Mouse (Mus musculus) liver, embryonic 16.5 days (tissue): ENCODE results near the gene Kif21a. TPM values are rescaled to one million over a fixed set of nuclear protein-coding genes. Genes with fewer than 3 reads are reported as not detected.

ENCODE experiments used
- ATAC-seq: fragments of 200-750 bp; cut with Nextera tagmentation; 2 replicates; pipeline ENCODE4 v1.8.0; 2017; ENCODE audit warnings: low read depth, mild to moderate bottlenecking, moderate number of reproducible peaks, moderate library complexity
- H3K27ac ChIP-seq: fragments of 300-500 bp; sonication (generic); 2 replicates; pipeline ENCODE4 v1.5.1; 2014; ENCODE audit warnings: mild to moderate bottlenecking, low read length
- H3K27me3 ChIP-seq: fragments of 300-500 bp; sonication (generic); 2 replicates; pipeline ENCODE4 v1.6.1; 2014; ENCODE audit warnings: low read depth, low read length, mixed read lengths; ENCODE audit not compliant: control insufficient read depth, insufficient read depth
- H3K36me3 ChIP-seq: fragments of 300-500 bp; sonication (generic); 2 replicates; pipeline ENCODE4 v1.6.1; 2014; ENCODE audit warnings: mild to moderate bottlenecking; ENCODE audit not compliant: control insufficient read depth, insufficient read depth
- H3K4me1 ChIP-seq: fragments of 300-500 bp; sonication (generic); 2 replicates; pipeline ENCODE4 v1.6.1; 2014; ENCODE audit warnings: low read depth, low read length, mixed read lengths; ENCODE audit not compliant: control insufficient read depth
- H3K4me2 ChIP-seq: fragments of 300-500 bp; sonication (generic); 2 replicates; pipeline ENCODE4 v1.6.1; 2014; ENCODE audit warnings: low read depth, low read length, mixed read lengths
- H3K4me3 ChIP-seq: fragments of 300-500 bp; sonication (generic); 2 replicates; pipeline ENCODE4 v1.5.1; 2014; ENCODE audit warnings: low read depth, mild to moderate bottlenecking, low read length
- H3K9ac ChIP-seq: fragments of 300-500 bp; sonication (generic); 2 replicates; pipeline ENCODE4 v1.6.1; 2014; ENCODE audit warnings: low read depth, low read length
- H3K9me3 ChIP-seq: fragments of 300-500 bp; sonication (generic); replicated peaks from 2 replicates; pipeline ENCODE4 v1.6.1; 2016; ENCODE audit warnings: low read length; ENCODE audit not compliant: control insufficient read depth
- WGBS: fragments of 180-500 bp; shearing (Covaris S2); extraction: QIAGEN DNeasy Blood & Tissue Kit; methylation state at CpG from one replicate; pipeline ENCODE4 v1.1.7; 2014; ENCODE audit not compliant: insufficient replicate concordance; 5-methylcytosine and 5-hydroxymethylcytosine counted together
- polyA plus RNA-seq: library from polyadenylated mRNA; unstranded; fragments of >200 nt; fragmentation: Nextera tagmentation; extraction: Ambion mirVana; gene quantifications from 2 replicates; pipeline ENCODE4 v1.2.1, GENCODE M21; 2015

The Kif21a gene
- polyA plus RNA-seq, 1 experiment from 2014 or later, result 2.1 TPM

DNA sequence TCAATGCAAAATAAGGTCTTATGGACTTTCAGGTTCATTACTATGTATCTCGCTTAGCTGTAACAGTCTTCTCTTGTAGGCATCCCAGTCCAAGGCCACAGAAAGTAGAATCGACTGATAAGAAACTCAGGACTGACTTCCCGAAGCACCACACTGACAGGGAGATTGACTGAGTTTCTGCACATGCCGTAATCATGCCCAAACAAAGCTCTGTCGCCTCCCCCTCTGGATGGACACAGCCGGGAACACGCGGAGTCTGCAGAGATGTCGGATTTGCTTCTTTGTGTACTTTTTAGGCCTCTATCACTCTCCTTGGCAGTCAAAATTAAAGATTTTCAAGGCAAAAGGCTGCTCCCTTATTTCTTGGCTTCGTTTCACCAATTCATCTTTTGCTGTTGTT lies 20.8 kb downstream of the Kif21a start:
- Histone ChIP-seq H3K4me2 (no peak overlapping the region), H3K4me1 (no peaks in the 10 kb centered on the region), H3K36me3 (no peaks in the 10 kb centered on the region), H3K9me3 (no peaks in the 10 kb centered on the region), H3K27me3 (no peaks in the 10 kb centered on the region), H3K9ac (no peak overlapping the region), H3K4me3 (no peak overlapping the region), H3K27ac (no peak overlapping the region)
- WGBS, result 67% methylated on average over 10 of the region's 10 CpGs
- no peak for ATAC-seq

DNA sequence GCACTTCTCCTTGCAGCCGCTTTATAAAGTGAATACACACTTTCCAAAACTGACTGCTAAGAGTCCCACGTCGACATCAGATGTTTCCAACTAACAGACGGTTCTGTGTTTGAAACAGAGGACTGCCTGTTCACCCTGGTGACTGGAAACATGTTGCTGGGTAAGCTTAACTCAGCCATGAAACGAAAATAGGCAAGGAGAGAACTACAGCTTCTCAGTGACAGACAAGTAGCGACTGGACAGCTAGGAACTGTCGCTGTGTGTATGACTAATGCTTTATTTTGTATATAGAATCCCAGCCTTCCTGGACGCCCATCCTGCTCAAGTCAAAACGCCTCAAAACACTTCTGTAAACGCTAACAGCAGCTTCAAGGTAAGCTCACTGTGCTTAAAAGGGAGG lies 21.3 kb downstream of the Kif21a start:
- Histone ChIP-seq H3K27ac (no peak overlapping the region), H3K4me3 (no peak overlapping the region), H3K9me3 (no peaks in the 10 kb centered on the region), H3K9ac (no peak overlapping the region), H3K4me2 (no peak overlapping the region), H3K4me1 (no peaks in the 10 kb centered on the region), H3K36me3 (no peaks in the 10 kb centered on the region), H3K27me3 (no peaks in the 10 kb centered on the region)
- WGBS, result 68% methylated on average over 10 of the region's 10 CpGs
- ATAC-seq, result no peak

DNA sequence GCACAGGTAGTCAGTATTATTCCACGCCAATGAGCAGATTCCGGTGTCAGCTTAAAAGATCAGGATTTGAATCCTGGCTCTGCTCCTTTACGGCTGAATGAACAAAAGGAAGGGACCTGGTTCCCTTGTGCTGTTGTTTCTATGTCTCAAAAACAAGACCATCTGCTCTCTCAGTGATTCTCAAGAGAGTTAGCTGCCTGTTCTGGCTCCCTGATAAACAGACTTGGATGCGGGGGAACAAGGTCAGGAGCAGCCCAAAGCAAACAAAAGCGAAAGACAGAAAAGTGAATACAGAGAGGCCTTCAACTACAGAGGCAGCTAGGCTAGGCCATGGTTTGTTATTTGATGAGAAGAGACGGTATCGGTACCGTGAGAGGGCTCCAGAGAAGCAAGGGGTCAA lies 27.5 kb downstream of the Kif21a start:
- no peaks in the 10 kb centered on the region for H3K9me3 ChIP-seq
- no peaks in the 10 kb centered on the region for H3K4me1 ChIP-seq
- no peak overlapping the region for H3K9ac ChIP-seq
- no peak overlapping the region for H3K4me3 ChIP-seq
- no peak overlapping the region for H3K27ac ChIP-seq
- H3K4me2 ChIP-seq, result no peak overlapping the region
- no peaks in the 10 kb centered on the region for H3K27me3 ChIP-seq
- no peaks in the 10 kb centered on the region for H3K36me3 ChIP-seq
- 69% methylated on average over 8 of the region's 8 CpGs for WGBS
- no peak for ATAC-seq

DNA sequence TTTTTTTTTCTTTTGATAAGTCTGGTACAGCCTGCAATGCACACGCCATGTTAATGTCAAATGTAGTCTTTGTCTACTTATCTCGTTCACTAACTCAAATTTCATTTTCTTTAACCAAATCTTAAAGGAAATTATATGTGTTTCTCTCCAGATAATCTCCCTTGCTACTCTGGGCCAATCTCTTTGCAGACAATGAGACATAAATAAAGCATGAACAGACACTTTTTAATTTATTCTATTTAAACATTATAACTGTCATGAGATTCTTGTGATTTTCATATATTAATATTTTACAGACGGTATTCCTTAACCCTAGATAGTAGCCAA lies 30.9 kb downstream of the Kif21a start:
- no peaks in the 10 kb centered on the region for H3K36me3 ChIP-seq
- no peak overlapping the region for H3K27ac ChIP-seq
- no peaks in the 10 kb centered on the region for H3K27me3 ChIP-seq
- no peak overlapping the region for H3K4me2 ChIP-seq
- H3K9me3 ChIP-seq, result no peaks in the 10 kb centered on the region
- no peak for ATAC-seq
- WGBS, result 51% methylated on average over 3 of the region's 3 CpGs
- H3K4me3 ChIP-seq, result no peak overlapping the region
- no peak overlapping the region for H3K9ac ChIP-seq
- H3K4me1 ChIP-seq, result no peaks in the 10 kb centered on the region

DNA sequence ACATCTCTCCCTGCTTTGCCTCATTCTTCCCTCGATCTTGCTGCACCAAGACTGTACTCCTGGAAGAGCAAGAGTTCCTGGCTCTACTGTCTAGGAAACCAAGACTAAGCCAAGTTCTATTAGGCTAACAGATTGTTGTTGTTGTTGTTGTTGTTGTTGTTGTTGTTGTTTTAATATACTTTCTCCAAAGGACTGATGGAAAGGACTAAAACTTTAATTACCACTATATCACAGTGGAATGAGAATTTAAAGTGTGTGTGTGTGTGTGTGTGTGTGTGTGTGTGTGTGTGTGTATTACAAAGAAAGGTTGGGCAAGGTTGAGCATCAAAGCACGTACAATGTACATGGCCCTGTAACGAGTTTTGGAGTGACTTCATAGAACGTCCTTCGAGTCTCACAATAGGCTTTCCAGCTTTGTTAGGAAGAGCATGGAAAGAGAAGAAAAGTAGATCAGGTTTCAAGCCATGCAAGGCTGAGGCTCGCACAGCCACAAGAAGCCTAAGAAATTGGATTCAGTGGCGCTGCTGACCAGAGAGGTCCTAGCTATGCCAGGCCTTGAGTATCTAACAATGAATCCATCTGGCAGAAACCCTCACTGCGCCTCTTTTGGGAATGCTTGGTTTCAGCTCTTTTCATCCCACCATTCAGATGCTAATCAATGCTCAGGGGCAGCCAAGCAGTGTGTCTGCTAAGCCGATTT lies 31.4 kb downstream of the Kif21a start:
- Histone ChIP-seq H3K36me3 (no peaks in the 10 kb centered on the region), H3K4me2 (no peak overlapping the region), H3K4me1 (no peaks in the 10 kb centered on the region), H3K9ac (no peak overlapping the region), H3K27ac (no peak overlapping the region), H3K9me3 (no peaks in the 10 kb centered on the region), H3K4me3 (no peak overlapping the region), H3K27me3 (no peaks in the 10 kb centered on the region)
- no peak for ATAC-seq
- 65% methylated on average over 9 of the region's 9 CpGs for WGBS

DNA sequence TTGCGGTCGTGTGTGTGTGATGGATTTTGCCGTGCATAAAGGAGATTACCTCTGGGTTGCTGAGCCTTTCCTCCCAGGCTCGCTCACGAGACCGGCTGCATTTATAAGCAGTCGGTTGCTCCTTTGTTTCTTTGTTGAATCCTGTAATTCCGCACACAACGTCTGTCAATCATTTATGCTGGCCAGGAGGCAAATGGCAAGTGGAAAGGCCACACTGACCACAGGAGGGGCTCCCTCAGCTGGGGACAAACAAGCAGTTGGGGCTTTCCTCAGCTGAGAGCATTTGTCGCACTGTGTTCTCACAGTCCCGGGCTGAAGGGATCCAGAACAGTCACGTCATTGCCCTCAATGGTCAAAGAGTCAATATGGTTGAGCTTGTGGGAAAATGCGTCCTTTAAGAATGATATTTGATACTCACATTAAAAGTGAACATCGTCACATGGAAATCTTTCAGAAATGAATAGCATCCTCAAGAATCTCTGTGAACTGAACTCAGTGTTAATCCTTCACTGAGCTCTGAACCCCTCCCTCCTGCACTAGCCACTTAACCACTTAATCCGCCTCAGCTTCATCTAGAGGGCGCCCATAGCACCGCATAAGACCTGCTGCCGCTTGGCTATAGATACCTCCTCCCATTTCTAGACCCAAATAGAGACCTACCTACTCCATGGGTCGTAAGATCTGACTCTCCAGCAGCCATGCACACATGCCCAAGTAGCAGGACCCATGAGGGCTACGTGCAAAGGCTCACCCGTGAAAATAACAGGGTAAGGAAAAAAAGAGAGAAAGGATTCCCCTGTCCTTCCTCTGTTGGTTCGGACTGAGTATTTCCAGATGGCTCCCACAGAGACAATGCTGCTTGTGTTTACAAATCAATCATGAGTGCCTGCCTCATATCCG lies 32.2 kb downstream of the Kif21a start:
- H3K27ac ChIP-seq, result no peak overlapping the region

DNA sequence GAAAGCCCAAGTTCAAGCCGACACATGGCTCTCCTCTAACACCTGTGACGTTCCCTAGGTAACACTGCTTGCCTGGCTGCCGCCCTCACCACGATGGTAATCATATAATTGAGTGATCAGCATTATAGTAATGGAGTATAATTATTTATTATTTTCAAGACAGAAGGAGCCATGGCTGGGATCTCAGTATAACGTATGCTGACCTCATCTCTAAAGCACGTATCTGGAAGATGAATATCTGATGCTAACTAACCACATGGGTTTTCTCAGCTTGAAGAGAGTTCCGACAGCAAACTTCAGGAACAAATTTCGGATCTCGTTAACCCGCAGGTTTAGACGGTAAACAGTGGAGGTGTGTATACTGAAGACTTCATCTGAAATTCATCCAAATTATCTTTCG lies 33.4 kb downstream of the Kif21a start:
- Histone ChIP-seq H3K4me3 (no peak overlapping the region), H3K36me3 (no peaks in the 10 kb centered on the region), H3K27me3 (no peaks in the 10 kb centered on the region), H3K4me1 (no peaks in the 10 kb centered on the region), H3K9me3 (no peaks in the 10 kb centered on the region), H3K9ac (no peak overlapping the region), H3K27ac (no peak overlapping the region), H3K4me2 (no peak overlapping the region)
- WGBS, result 75% methylated on average over 12 of the region's 12 CpGs
- no peak for ATAC-seq

More for the DNA sequence above, 32.2 kb downstream of the Kif21a start:
- no peaks in the 10 kb centered on the region for H3K9me3 ChIP-seq
- H3K4me2 ChIP-seq, result no peak overlapping the region
- H3K27me3 ChIP-seq, result no peaks in the 10 kb centered on the region
- no peak for ATAC-seq
- 68% methylated on average over 23 of the region's 23 CpGs for WGBS
- H3K36me3 ChIP-seq, result no peaks in the 10 kb centered on the region
- H3K4me3 ChIP-seq, result no peak overlapping the region
- no peak overlapping the region for H3K9ac ChIP-seq
- H3K4me1 ChIP-seq, result no peaks in the 10 kb centered on the region

- no peaks in the 10 kb centered on the region for H3K9me3 ChIP-seq
- H3K4me3 ChIP-seq, result peak overlapping the region; percentile 15; the same call in 1 of the 2 replicates
- 22% methylated on average over 6 of the region's 6 CpGs for WGBS
- no peak for ATAC-seq
- no peak overlapping the region; the same call in 1 of the 2 replicates for H3K27ac ChIP-seq
- no peak overlapping the region for H3K9ac ChIP-seq
- no peaks in the 10 kb centered on the region for H3K4me1 ChIP-seq
- H3K27me3 ChIP-seq, result no peaks in the 10 kb centered on the region
- H3K4me2 ChIP-seq, result 0 out of 2 replicates have a peak overlapping the region, but pooled peaks have one; percentile 13
- H3K36me3 ChIP-seq, result no peaks in the 10 kb centered on the region
Measured at GRCm38 (mm10) chr15:91012793-91013580, 36.8 kb downstream of the Kif21a start.
